Mouse (Mus musculus) megakaryocyte, adult 5-6 weeks (primary cell): Measurements from ENCODE around the gene Mad2l1bp. TPM values are rescaled to one million over a fixed set of nuclear protein-coding genes. Genes with fewer than 3 reads are reported as not detected.

ENCODE experiments used
- ATAC-seq: 2 replicates; pipeline ENCODE4 v1.8.0; 2016; ENCODE audit warnings: mild to moderate bottlenecking, inconsistent platforms; ENCODE audit not compliant: poor library complexity, severe bottlenecking
- total RNA-seq, 2 experiments: library from RNA; stranded (forward) in 1 of 2; stranded (reverse) in 1 of 2; fragments of 153-499, 151-499 nt in 1 of 2; fragments of 221-1000, 200-1000 nt in 1 of 2; gene quantifications; 2 replicates each; pipeline versions ENCODE4 v1.2.3 to v1.2.4; 2015 to 2017

Mad2l1bp gene
- total RNA-seq, 2 experiments from 2014 or later = 9.9 to 20.6 TPM

- ATAC-seq = no peak
Observed at GRCm38 (mm10) chr17:46116138-46116537, 37.2 kb downstream of the Mad2l1bp start.

GRCm38 (mm10) chr17:46115489-46115888 lies 37.9 kb downstream of the Mad2l1bp start:
- no peak for ATAC-seq

GRCm38 (mm10) chr17:46110402-46111289 lies 42.7 kb downstream of the Mad2l1bp start, which contains the start of gene Mrps18a:
Mrps18a (plus strand) TSS chr17:46110986.
- ATAC-seq = peak; percentile 100

GRCm38 (mm10) chr17:46108286-46108685 lies 45.1 kb downstream of the Mad2l1bp start:
- no peak for ATAC-seq

GRCm38 (mm10) chr17:46104487-46104886 lies 48.9 kb downstream of the Mad2l1bp start:
- ATAC-seq = peak; percentile 60

GRCm38 (mm10) chr17:46102608-46103159 lies 50.7 kb downstream of the Mad2l1bp start:
- ATAC-seq = no peak

- no peak for ATAC-seq
Observed at GRCm38 (mm10) chr17:46101906-46102305, 51.4 kb downstream of the Mad2l1bp start.

GRCm38 (mm10) chr17:46098525-46098924 lies 54.8 kb downstream of the Mad2l1bp start:
- no peak for ATAC-seq

Other genes with a start within 250 kb of the Mad2l1bp start
- gene Vegfa, start 121.2 kb downstream of the Mad2l1bp start, total RNA-seq (2015) = 5.6 and 9.1 TPM in 2 replicates
- gene Vegfa, start 121.2 kb downstream of the Mad2l1bp start, total RNA-seq (2017) = 4.8 and 11.4 TPM in 2 replicates
- 35.5 and 46.1 TPM in 2 replicates for gene Mrps18a, start 42.6 kb downstream of the Mad2l1bp start, total RNA-seq (2015)
- 28.7 and 39.4 TPM in 2 replicates for gene Mrps18a, start 42.6 kb downstream of the Mad2l1bp start, total RNA-seq (2017)
- gene Rsph9, start 9.3 kb downstream of the Mad2l1bp start, total RNA-seq (2015) = not detected in 2 replicates
- not detected in 2 replicates for gene Rsph9, start 9.3 kb downstream of the Mad2l1bp start, total RNA-seq (2017)
- gene Gtpbp2, start 7.5 kb upstream of the Mad2l1bp start, total RNA-seq (2015) = 29.3 and 30.2 TPM in 2 replicates
- gene Gtpbp2, start 7.5 kb upstream of the Mad2l1bp start, total RNA-seq (2017) = 47.9 and 49.6 TPM in 2 replicates
- gene Polh, start 49.1 kb upstream of the Mad2l1bp start, total RNA-seq (2015) = 14.2 and 18.2 TPM in 2 replicates
- gene Polh, start 49.1 kb upstream of the Mad2l1bp start, total RNA-seq (2017) = 28.5 and 31.8 TPM in 2 replicates
- 16.8 and 21.0 TPM in 2 replicates for gene Xpo5, start 49.2 kb upstream of the Mad2l1bp start, total RNA-seq (2015)
- 25.1 and 26.6 TPM in 2 replicates for gene Xpo5, start 49.2 kb upstream of the Mad2l1bp start, total RNA-seq (2017)
- 22.5 and 27.8 TPM in 2 replicates for gene Polr1c, start 94.5 kb upstream of the Mad2l1bp start, total RNA-seq (2015)
- 21.4 and 22.4 TPM in 2 replicates for gene Polr1c, start 94.5 kb upstream of the Mad2l1bp start, total RNA-seq (2017)
- 53.9 and 55.1 TPM in 2 replicates for gene Yipf3, start 94.5 kb upstream of the Mad2l1bp start, total RNA-seq (2015)
- 30.1 and 35.8 TPM in 2 replicates for gene Yipf3, start 94.5 kb upstream of the Mad2l1bp start, total RNA-seq (2017)
- gene Lrrc73, start 100.0 kb upstream of the Mad2l1bp start, total RNA-seq (2015) = 0.34 and 1.2 TPM in 2 replicates
- gene Lrrc73, start 100.0 kb upstream of the Mad2l1bp start, total RNA-seq (2017) = 0.33 TPM in 1 of 2 replicates, not detected in the other
- 5.4 and 9.9 TPM in 2 replicates for gene Tjap1, start 129.5 kb upstream of the Mad2l1bp start, total RNA-seq (2015)
- 9.8 and 15.7 TPM in 2 replicates for gene Tjap1, start 129.5 kb upstream of the Mad2l1bp start, total RNA-seq (2017)
- not detected in 2 replicates for gene Dlk2, start 143.9 kb upstream of the Mad2l1bp start, total RNA-seq (2015)
- not detected in 2 replicates for gene Dlk2, start 143.9 kb upstream of the Mad2l1bp start, total RNA-seq (2017)
- 0.87 and 1.8 TPM in 2 replicates for gene Abcc10, start 174.8 kb upstream of the Mad2l1bp start, total RNA-seq (2015)
- 2.2 and 5.4 TPM in 2 replicates for gene Abcc10, start 174.8 kb upstream of the Mad2l1bp start, total RNA-seq (2017)
- gene Zfp318, start 230.2 kb upstream of the Mad2l1bp start, total RNA-seq (2015) = 3.9 and 10.4 TPM in 2 replicates
- 5.2 and 8.3 TPM in 2 replicates for gene Zfp318, start 230.2 kb upstream of the Mad2l1bp start, total RNA-seq (2017)